Mouse (Mus musculus) liver, adult 2 months (tissue): ENCODE data around the gene Adamts18. TPM values are rescaled to one million over a fixed set of nuclear protein-coding genes. Genes with fewer than 3 reads are reported as not detected.
A peak's percentile ranks its signal among the peaks of the same experiment; 100 is the strongest.
"Not testable (repeated sequence)": the region's sequence is repeated elsewhere in the genome, so short reads cannot be mapped to it uniquely, and the experiment has no call there.

Experiments
- DNase-seq: peaks from one replicate; pipeline ENCODE4 v3.0.0-alpha.2; 2011; ENCODE audit warnings: low read depth, low spot score; ENCODE audit errors: extremely low read depth
- H3K27ac ChIP-seq: fragments of 200-500 bp; replicated peaks from 2 replicates; pipeline ENCODE4 v1.5.1; 2012; ENCODE audit warnings: low read depth, mild to moderate bottlenecking, control low read depth, inconsistent platforms, low read length; ENCODE audit not compliant: insufficient read depth
- H3K27me3 ChIP-seq: fragments of 200-500 bp; 2 replicates; pipeline ENCODE4 v1.6.1; 2012; ENCODE audit warnings: mild to moderate bottlenecking, moderate library complexity, low read length, inconsistent platforms; ENCODE audit not compliant: control insufficient read depth, insufficient read depth
- H3K36me3 ChIP-seq: fragments of 200-500 bp; 2 replicates; pipeline ENCODE4 v1.6.1; 2012; ENCODE audit warnings: low read length, inconsistent platforms; ENCODE audit not compliant: control insufficient read depth, insufficient read depth
- H3K4me1 ChIP-seq: fragments of 200-500 bp; 2 replicates; pipeline ENCODE4 v1.6.1; 2011; ENCODE audit warnings: low read length; ENCODE audit not compliant: control insufficient read depth, insufficient read depth
- H3K4me3 ChIP-seq: fragments of 200-500 bp; 2 replicates; pipeline ENCODE4 v1.5.1; 2011; ENCODE audit warnings: low read depth, mild to moderate bottlenecking, control low read depth, low read length, moderate library complexity; ENCODE audit not compliant: insufficient read depth
- H3K79me2 ChIP-seq: fragments of 200-500 bp; 2 replicates; pipeline ENCODE4 v1.6.1; 2012; ENCODE audit warnings: inconsistent platforms, mild to moderate bottlenecking, low read length, moderate library complexity; ENCODE audit not compliant: control insufficient read depth, insufficient read depth
- H3K9ac ChIP-seq: fragments of 200-500 bp; 2 replicates; pipeline ENCODE4 v1.6.1; 2012; ENCODE audit warnings: low read depth, mild to moderate bottlenecking, control low read depth, inconsistent platforms, low read length
- CTCF ChIP-seq: fragments of 200-500 bp; IDR thresholded peaks from 2 replicates; pipeline ENCODE4 v1.5.1; 2011; ENCODE audit warnings: low read depth, low read length, control low read depth
- POLR2A ChIP-seq: fragments of 200-500 bp; IDR thresholded peaks from 2 replicates; pipeline ENCODE4 v1.6.1; 2011; ENCODE audit warnings: low read length, control low read depth; ENCODE audit not compliant: insufficient read depth; ENCODE audit errors: extremely low read depth
- WGBS: fragments of 180-500 bp; shearing (Covaris S2); methylation state at CpG from one replicate; pipeline ENCODE4 v1.1.7; 2018; 5-methylcytosine and 5-hydroxymethylcytosine counted together
- polyA plus RNA-seq: library from polyadenylated mRNA; depleted of rRNA; stranded (reverse); fragments of >200 nt; gene quantifications from 2 replicates; pipeline ENCODE4 v1.2.3, GENCODE M21; 2012
- total RNA-seq: library from RNA; depleted of rRNA; stranded (reverse); fragments of >200 nt; gene quantifications from 2 replicates; pipeline ENCODE4 v1.2.3, GENCODE M21; 2014

Gene Adamts18
- total and polyA plus RNA-seq, 2 experiments, result under 0.01 TPM; not detected in 1

DNA sequence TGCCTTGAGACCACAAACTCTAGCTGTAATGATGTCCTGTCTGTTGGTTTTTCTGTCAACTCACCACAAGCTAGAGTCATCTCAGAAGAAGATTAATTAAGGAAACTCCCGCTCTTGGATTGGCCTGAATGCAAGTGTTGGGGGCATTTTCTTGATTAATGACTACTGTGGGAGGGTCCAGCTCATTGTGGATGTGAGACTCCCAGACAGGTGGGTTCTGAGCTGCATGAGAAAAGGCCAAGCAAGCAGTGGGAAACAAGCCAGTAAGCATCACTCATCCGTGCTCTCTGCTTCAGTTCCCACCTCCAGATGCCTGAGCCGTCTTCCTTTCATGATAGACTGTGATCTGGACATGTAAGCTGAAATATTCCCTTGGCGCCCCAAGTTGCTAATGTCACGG is 38.6 kb downstream of the Adamts18 start:
- Histone ChIP-seq H3K27me3 (no peaks in the 10 kb centered on the region), H3K9ac (no peak overlapping the region), H3K4me1 (no peaks in the 10 kb centered on the region), H3K36me3 (no peaks in the 10 kb centered on the region), H3K27ac (no peak overlapping the region), H3K79me2 (no peaks in the 10 kb centered on the region), H3K4me3 (no peak overlapping the region)
- WGBS, result 85% methylated on average over 5 of the region's 5 CpGs
- no peak for DNase-seq
- TF ChIP-seq CTCF (no peak), POLR2A (no peak)

DNA sequence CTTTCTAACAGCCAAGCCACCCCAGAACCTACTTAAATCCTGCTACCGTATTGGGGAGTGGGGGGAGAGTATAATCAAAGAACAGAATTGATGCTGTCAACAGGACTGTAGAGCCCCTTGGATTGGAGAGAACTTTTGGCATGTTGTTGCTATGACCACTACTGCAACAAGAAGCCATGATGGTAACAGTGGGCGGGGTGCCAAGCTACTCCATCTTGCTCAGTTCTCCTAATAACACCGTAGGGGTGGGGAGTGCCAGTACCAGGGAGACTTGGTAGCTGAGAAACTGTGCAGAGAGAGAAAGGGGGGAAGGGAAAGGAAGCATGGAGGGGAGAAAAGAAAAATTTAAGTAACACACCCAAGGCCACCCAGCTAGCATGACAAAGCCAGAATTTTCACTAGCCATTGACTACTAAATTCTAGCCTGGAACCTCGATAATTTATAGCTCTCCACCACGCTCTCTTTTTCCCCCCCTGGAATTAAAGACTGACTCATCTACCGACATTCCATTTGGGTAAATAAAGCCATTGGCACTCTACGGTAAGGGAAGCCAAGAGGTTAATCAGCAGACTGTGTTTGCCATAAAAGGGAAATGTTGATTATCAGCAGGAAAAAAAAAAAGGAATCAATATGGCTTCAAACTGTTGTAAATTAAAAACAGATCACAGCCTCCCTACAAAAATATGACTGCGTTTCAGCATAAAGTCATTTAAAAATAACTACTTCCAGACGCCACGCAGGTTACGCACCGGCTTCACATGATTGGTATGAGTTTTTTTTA is 44.5 kb downstream of the Adamts18 start:
- TF ChIP-seq POLR2A (no peak), CTCF (no peak)
- no peaks in the 10 kb centered on the region for H3K36me3 ChIP-seq
- H3K27ac ChIP-seq, result no peak overlapping the region
- no peak for DNase-seq
- no peak overlapping the region for H3K9ac ChIP-seq
- no peaks in the 10 kb centered on the region for H3K79me2 ChIP-seq
- no peak overlapping the region for H3K4me3 ChIP-seq
- 80% methylated on average over 12 of the region's 12 CpGs for WGBS
- no peaks in the 10 kb centered on the region for H3K27me3 ChIP-seq
- H3K4me1 ChIP-seq, result no peaks in the 10 kb centered on the region

DNA sequence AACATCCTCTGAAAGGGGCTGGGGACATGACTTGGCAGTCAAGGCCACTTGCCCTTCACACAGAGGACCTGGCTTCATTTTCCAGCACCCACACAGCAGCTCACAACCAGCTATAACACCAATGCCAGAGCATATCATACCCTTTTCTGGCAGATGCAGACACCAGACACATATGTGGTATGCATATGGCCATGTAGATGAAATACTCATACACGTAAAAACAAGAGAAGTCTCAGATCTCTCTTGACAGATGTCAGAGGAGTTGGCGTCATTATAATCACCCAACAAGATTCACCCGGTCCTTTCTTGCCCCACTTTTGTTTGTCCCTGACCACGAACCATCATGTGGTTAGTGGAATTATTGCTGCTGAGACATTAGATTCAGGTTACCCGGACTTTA is 47.0 kb downstream of the Adamts18 start:
- Histone ChIP-seq H3K4me1 (no peaks in the 10 kb centered on the region), H3K9ac (no peak overlapping the region), H3K36me3 (no peaks in the 10 kb centered on the region), H3K4me3 (no peak overlapping the region), H3K27ac (no peak overlapping the region), H3K79me2 (no peaks in the 10 kb centered on the region), H3K27me3 (no peaks in the 10 kb centered on the region)
- TF ChIP-seq CTCF, result no peak
- no peak for TF ChIP-seq POLR2A
- WGBS, result 70% methylated on average over 5 of the region's 5 CpGs
- no peak for DNase-seq

DNA sequence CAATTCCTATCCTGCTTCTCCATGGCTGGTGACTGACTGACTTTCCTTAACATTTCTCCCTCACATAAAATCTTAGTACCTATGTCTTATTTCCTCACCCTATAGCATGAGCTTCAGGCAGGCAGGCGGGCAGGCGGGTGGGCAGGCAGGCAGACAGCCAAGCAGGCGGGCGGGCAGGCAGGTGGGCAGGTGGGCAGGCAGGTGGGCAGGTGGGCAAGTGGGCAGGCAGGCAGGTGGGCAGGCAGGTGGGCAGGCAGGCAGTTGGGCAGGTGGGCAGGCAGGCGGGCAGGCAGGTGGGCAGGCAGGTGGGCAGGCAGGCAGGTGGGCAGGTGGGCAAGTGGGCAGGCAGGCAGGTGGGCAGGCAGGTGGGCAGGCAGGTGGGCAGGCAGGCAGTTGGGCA is 48.0 kb downstream of the Adamts18 start:
- WGBS, result no CpG with 5 or more reads among the region's 5 CpGs

DNA sequence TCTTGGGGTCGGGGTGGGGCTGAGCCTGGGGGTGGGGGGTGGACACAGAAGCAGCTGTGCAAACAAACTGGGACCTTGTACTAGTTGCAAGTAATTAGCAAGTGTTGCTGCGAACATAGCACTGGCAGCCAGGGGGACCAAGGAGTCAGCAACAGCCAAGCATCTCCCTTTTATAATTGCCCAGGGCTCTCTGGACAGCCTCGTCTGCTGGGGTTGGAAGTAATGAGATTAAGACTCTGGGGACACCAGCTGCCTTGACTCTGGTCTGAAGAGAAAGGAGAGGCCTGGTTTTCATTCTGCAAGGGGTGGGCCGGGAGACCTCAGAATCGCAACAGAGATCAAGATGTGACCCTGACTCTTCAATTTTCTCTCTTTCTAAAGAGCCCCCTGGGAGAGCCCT is 49.0 kb downstream of the Adamts18 start:
- H3K27ac ChIP-seq, result no peak overlapping the region
- H3K27me3 ChIP-seq, result no peaks in the 10 kb centered on the region
- no peak for DNase-seq
- no peaks in the 10 kb centered on the region for H3K36me3 ChIP-seq
- H3K9ac ChIP-seq, result no peak overlapping the region
- TF ChIP-seq POLR2A (no peak), CTCF (no peak)
- H3K4me1 ChIP-seq, result no peaks in the 10 kb centered on the region
- H3K79me2 ChIP-seq, result no peaks in the 10 kb centered on the region
- H3K4me3 ChIP-seq, result no peak overlapping the region
- no CpG with 5 or more reads among the region's 5 CpGs for WGBS

More for the DNA sequence above, 48.0 kb downstream of the Adamts18 start:
- H3K4me3 ChIP-seq, H3K27me3 ChIP-seq, DNase-seq, H3K4me1 ChIP-seq, H3K9ac ChIP-seq, H3K36me3 ChIP-seq, H3K79me2 ChIP-seq, H3K27ac ChIP-seq: not testable (repeated sequence)

DNA sequence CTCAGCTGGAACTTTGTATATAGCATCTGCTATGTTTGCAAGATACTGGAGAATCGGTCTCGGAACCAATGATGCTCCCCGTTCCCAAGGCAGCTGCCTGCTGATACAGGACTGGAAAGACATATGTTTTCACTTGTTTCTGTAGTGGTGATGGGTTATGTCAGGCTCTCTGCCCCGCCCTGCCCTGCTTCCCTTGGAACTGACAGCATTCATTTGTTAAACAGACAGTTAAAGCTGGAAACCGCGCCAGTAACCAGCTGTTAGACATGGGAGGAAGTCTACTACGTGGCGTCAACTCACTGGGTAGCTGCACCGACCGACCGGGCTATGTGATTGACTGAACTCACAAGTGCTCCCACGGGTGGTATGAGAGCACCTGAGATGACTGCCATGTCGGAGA is 56.7 kb downstream of the Adamts18 start:
- no peaks in the 10 kb centered on the region for H3K36me3 ChIP-seq
- no peaks in the 10 kb centered on the region for H3K27me3 ChIP-seq
- TF ChIP-seq POLR2A (no peak), CTCF (no peak)
- no peak overlapping the region for H3K9ac ChIP-seq
- H3K4me3 ChIP-seq, result no peak overlapping the region
- WGBS, result no CpG with 5 or more reads among the region's 13 CpGs
- no peaks in the 10 kb centered on the region for H3K4me1 ChIP-seq
- H3K27ac ChIP-seq, result no peak overlapping the region
- H3K79me2 ChIP-seq, result no peaks in the 10 kb centered on the region
- DNase-seq, result peak; percentile 6
